Mouse (Mus musculus): ENCODE measurements around the gene Flnb. TPM values are rescaled to one million over a fixed set of nuclear protein-coding genes. Genes with fewer than 3 reads are reported as not detected.

The Flnb gene
- polyA plus RNA-seq, 1 experiment from 2014 or later = 22.7 TPM

GRCm38 (mm10) chr14:7928362-7928761, 110.6 kb downstream of the Flnb start:
- 0 out of 2 replicates have a peak, but pooled peaks cover 3% of the 10 kb centered on the region for H3K4me1 ChIP-seq
- ATAC-seq (ENCODE audit: insufficient number of reproducible peaks, low FRiP score, low TSS enrichment, low read depth) = no peak
- no peak overlapping the region for H3K4me3 ChIP-seq (replicated peaks)
- no peaks in the 10 kb centered on the region for H3K27me3 ChIP-seq
- H3K9me3 ChIP-seq (replicated peaks) = no peaks in the 10 kb centered on the region
- H3K4me2 ChIP-seq (replicated peaks) = no peak overlapping the region
- WGBS = 63% methylated on average over 1 of the region's 1 CpGs
- peaks cover 83% of the 10 kb centered on the region for H3K36me3 ChIP-seq
- no peak overlapping the region for H3K27ac ChIP-seq (replicated peaks)
- H3K9ac ChIP-seq = no peak overlapping the region

DNA sequence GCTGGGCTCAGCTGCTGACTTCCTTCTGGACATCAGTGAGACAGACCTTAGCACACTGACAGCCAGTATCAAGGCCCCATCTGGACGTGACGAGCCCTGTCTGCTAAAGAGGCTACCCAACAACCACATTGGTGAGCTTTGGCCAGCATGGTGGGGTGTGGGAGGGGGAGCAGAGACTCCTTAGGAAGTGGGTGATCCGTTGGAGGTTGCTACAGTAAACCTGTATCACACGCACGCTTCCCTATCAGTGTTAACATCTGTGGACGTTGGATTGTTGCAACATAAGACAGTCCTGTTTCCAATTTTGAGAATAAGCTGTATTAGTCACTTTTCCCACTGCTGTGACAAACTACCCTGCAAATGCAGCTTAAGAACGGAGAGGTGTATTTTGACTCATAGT, 111.3 kb downstream of the Flnb start:
- no peak overlapping the region for H3K4me3 ChIP-seq (replicated peaks)
- no peaks in the 10 kb centered on the region for H3K9me3 ChIP-seq (replicated peaks)
- peaks cover 8% of the 10 kb centered on the region; the same call in 1 of the 2 replicates for H3K4me1 ChIP-seq
- H3K27me3 ChIP-seq = no peaks in the 10 kb centered on the region
- H3K27ac ChIP-seq (replicated peaks) = no peak overlapping the region
- 79% methylated on average over 7 of the region's 7 CpGs for WGBS
- ATAC-seq (ENCODE audit: insufficient number of reproducible peaks, low FRiP score, low TSS enrichment, low read depth) = no peak
- no peak overlapping the region for H3K4me2 ChIP-seq (replicated peaks)
- no peak overlapping the region for H3K9ac ChIP-seq
- H3K36me3 ChIP-seq = peaks cover 80% of the 10 kb centered on the region

- H3K36me3 ChIP-seq = peaks cover 77% of the 10 kb centered on the region
- 87% methylated on average over 4 of the region's 4 CpGs for WGBS
- no peak overlapping the region for H3K4me3 ChIP-seq (replicated peaks)
- ATAC-seq (ENCODE audit: insufficient number of reproducible peaks, low FRiP score, low TSS enrichment, low read depth) = no peak
- no peak overlapping the region for H3K27ac ChIP-seq (replicated peaks)
- H3K9ac ChIP-seq = no peak overlapping the region
- no peak overlapping the region for H3K4me2 ChIP-seq (replicated peaks)
- peaks cover 16% of the 10 kb centered on the region; the same call in 1 of the 2 replicates for H3K4me1 ChIP-seq
- H3K27me3 ChIP-seq = no peaks in the 10 kb centered on the region
- no peaks in the 10 kb centered on the region for H3K9me3 ChIP-seq (replicated peaks)
Measured at GRCm38 (mm10) chr14:7932151-7932550, 114.4 kb downstream of the Flnb start.

DNA sequence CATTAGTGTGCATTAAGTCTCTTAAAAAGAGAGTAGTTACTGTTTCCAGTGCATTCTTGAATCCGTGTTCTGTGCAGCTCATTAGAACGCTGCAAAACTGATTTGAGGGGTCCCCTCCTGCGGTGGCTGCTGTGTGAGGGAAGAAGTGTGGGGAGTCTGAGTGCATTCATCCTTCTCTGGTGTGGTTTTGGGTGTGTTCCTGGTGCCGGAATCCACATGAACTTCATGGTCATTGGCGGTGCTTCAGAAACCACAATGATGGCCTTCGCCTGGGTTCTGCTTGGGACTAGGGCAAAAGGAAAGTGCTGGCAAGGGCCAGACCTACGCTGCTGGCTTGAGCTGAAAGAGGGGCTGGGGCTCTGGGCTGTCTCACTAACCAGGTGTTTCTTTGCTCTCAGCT, 116.4 kb downstream of the Flnb start:
- no peaks in the 10 kb centered on the region for H3K9me3 ChIP-seq (replicated peaks)
- WGBS = 72% methylated on average over 7 of the region's 7 CpGs
- no peak overlapping the region for H3K4me3 ChIP-seq (replicated peaks)
- H3K27me3 ChIP-seq = no peaks in the 10 kb centered on the region
- peaks cover 17% of the 10 kb centered on the region; the same call in 1 of the 2 replicates for H3K4me1 ChIP-seq
- H3K36me3 ChIP-seq = peaks cover 63% of the 10 kb centered on the region
- 0 out of 2 replicates have a peak, but pooled peaks have one; percentile 30 for ATAC-seq (ENCODE audit: insufficient number of reproducible peaks, low FRiP score, low TSS enrichment, low read depth)
- H3K9ac ChIP-seq = no peak overlapping the region
- no peak overlapping the region for H3K27ac ChIP-seq (replicated peaks)
- H3K4me2 ChIP-seq (replicated peaks) = no peak overlapping the region

- H3K27ac ChIP-seq (replicated peaks) = peak overlapping the region; percentile 8; the same call in 1 of the 2 replicates
- H3K9ac ChIP-seq = no peak overlapping the region
- no peak overlapping the region; the same call in 1 of the 2 replicates for H3K4me3 ChIP-seq (replicated peaks)
- no peaks in the 10 kb centered on the region for H3K27me3 ChIP-seq
- H3K4me1 ChIP-seq = peaks cover 17% of the 10 kb centered on the region; the same call in 1 of the 2 replicates
- WGBS = 15% methylated on average over 17 of the region's 17 CpGs
- H3K36me3 ChIP-seq = peaks cover 52% of the 10 kb centered on the region
- 0 out of 2 replicates have a peak, but pooled peaks have one; percentile 20 for ATAC-seq (ENCODE audit: insufficient number of reproducible peaks, low FRiP score, low TSS enrichment, low read depth)
- no peaks in the 10 kb centered on the region for H3K9me3 ChIP-seq (replicated peaks)
- H3K4me2 ChIP-seq (replicated peaks) = 0 out of 2 replicates have a peak overlapping the region, but pooled peaks have one; percentile 6
Measured at GRCm38 (mm10) chr14:7937052-7937630, 119.4 kb downstream of the Flnb start.

DNA sequence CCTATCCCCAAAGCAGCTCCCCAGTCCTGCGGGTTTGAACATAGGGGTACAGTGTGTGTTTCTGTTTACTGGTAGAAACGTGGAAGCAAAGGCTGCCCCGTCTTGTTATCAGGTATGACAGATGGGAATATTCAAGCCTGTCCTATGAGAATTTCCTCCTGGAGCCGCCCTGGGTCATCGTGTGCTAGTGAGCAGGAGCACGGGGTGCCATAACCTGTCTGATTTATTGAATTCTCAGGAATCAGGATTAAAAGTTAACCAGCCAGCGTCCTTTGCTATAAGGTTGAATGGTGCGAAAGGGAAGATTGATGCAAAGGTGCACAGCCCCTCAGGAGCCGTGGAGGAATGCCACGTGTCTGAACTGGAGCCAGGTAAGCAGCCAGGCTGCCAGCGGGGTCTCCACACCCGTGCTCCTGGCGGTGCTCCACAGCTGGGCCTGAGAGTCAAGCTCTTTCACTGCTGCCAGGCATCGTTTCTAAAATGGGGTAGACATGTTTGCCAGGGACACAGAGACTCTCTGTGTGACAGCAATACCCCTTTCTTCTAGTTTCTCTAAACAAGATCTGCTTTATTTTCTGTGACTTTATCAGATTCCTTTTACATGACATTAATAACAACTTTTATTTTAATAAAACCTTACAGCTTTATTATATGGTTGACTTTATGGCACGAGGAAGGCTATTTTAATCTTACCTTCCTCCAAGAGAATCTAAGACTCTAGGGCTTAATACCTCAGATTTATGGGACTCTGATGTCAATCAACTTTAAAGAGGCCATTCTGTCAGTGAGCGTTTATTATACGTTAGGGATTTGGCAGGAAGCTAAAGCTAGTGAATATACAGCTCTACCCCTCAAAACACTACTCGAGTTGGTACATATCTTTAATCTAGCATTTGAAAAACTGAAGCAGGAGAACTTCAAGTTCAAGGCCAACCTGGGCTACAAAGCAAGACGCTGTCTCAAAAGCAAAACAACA, 121.3 kb downstream of the Flnb start:
- Histone ChIP-seq H3K4me1 (peaks cover 22% of the 10 kb centered on the region), H3K9ac (no peak overlapping the region), H3K36me3 (peaks cover 54% of the 10 kb centered on the region), H3K27me3 (no peaks in the 10 kb centered on the region), H3K9me3 (replicated peaks) (no peaks in the 10 kb centered on the region), H3K4me2 (replicated peaks) (no peak overlapping the region), H3K4me3 (replicated peaks) (no peak overlapping the region), H3K27ac (replicated peaks) (no peak overlapping the region)
- 71% methylated on average over 19 of the region's 19 CpGs for WGBS
- no peak for ATAC-seq (ENCODE audit: insufficient number of reproducible peaks, low FRiP score, low TSS enrichment, low read depth)

- Histone ChIP-seq H3K4me1 (peaks cover 27% of the 10 kb centered on the region), H3K27ac (replicated peaks) (no peak overlapping the region), H3K9ac (no peak overlapping the region), H3K4me3 (replicated peaks) (no peak overlapping the region), H3K9me3 (replicated peaks) (no peaks in the 10 kb centered on the region), H3K27me3 (no peaks in the 10 kb centered on the region), H3K36me3 (peaks cover 59% of the 10 kb centered on the region), H3K4me2 (replicated peaks) (no peak overlapping the region)
- 77% methylated on average over 5 of the region's 5 CpGs for WGBS
- no peak for ATAC-seq (ENCODE audit: insufficient number of reproducible peaks, low FRiP score, low TSS enrichment, low read depth)
Measured at GRCm38 (mm10) chr14:7941413-7941812, 123.7 kb downstream of the Flnb start.

- peaks cover 18% of the 10 kb centered on the region for H3K4me1 ChIP-seq
- peak; percentile 66 for ATAC-seq (ENCODE audit: insufficient number of reproducible peaks, low FRiP score, low TSS enrichment, low read depth)
- H3K36me3 ChIP-seq = peaks cover 64% of the 10 kb centered on the region
Measured at GRCm38 (mm10) chr14:7943101-7943800, 125.5 kb downstream of the Flnb start.

GRCm38 (mm10) chr14:7943801-7944135, 126.0 kb downstream of the Flnb start:
- no peaks in the 10 kb centered on the region for H3K27me3 ChIP-seq
- ATAC-seq (ENCODE audit: insufficient number of reproducible peaks, low FRiP score, low TSS enrichment, low read depth) = no peak
- no peak overlapping the region for H3K4me2 ChIP-seq (replicated peaks)
- H3K9ac ChIP-seq = no peak overlapping the region
- H3K36me3 ChIP-seq = peaks cover 69% of the 10 kb centered on the region
- H3K9me3 ChIP-seq (replicated peaks) = no peaks in the 10 kb centered on the region
- 77% methylated on average over 3 of the region's 3 CpGs for WGBS
- peaks cover 18% of the 10 kb centered on the region for H3K4me1 ChIP-seq
- peak overlapping the region; percentile 45; the same call in 1 of the 2 replicates for H3K27ac ChIP-seq (replicated peaks)
- H3K4me3 ChIP-seq (replicated peaks) = no peak overlapping the region

More at GRCm38 (mm10) chr14:7943101-7943800, 125.5 kb downstream of the Flnb start:
- Histone ChIP-seq H3K4me3 (replicated peaks) (no peak overlapping the region), H3K9me3 (replicated peaks) (no peaks in the 10 kb centered on the region), H3K27me3 (no peaks in the 10 kb centered on the region), H3K9ac (no peak overlapping the region), H3K27ac (replicated peaks) (peak overlapping the region; percentile 45), H3K4me2 (replicated peaks) (no peak overlapping the region)
- 66% methylated on average over 7 of the region's 7 CpGs for WGBS

DNA sequence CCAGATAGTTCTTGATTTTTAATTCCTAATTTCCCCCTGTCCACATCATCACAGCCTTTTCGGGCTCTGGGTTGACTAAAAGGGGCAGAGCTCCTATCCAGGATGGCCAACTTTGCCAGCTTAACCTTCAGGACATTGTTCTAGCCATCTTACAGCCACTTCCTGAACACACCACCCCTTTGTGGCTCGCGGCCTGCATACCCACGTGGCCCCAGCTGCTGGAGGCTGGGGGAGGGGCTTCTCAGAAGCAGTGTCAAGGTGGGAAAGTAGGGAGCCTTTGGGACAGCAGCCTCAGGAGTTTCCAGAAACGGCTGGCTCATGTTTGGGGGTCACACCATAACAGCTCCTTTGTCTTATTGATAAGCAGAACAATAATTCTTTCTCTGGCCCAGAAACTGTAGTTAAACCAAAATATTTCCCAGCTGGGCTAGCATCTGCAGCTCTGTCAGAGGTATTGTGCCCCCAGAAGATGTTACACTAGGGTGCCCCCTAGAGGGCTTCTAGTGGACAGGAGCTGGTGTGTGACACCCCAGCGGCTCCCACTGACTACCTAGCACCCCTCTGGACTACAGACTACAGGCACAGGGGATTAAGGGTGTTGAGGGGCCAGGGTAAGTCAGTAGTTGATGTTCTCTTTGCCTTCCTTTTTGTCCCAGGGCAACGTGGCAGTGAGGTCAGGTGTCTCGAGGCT, 126.7 kb downstream of the Flnb start:
- Histone ChIP-seq H3K4me1 (peaks cover 18% of the 10 kb centered on the region), H3K9me3 (replicated peaks) (no peaks in the 10 kb centered on the region), H3K27me3 (no peaks in the 10 kb centered on the region), H3K4me2 (replicated peaks) (no peak overlapping the region), H3K27ac (replicated peaks) (no peak overlapping the region), H3K4me3 (replicated peaks) (no peak overlapping the region), H3K36me3 (peaks cover 75% of the 10 kb centered on the region), H3K9ac (no peak overlapping the region)
- WGBS = 52% methylated on average over 8 of the region's 8 CpGs
- ATAC-seq (ENCODE audit: insufficient number of reproducible peaks, low FRiP score, low TSS enrichment, low read depth) = no peak
